Mouse (Mus musculus) midbrain, postnatal 0 days (tissue): Measurements from ENCODE around the gene Phactr2. TPM values are rescaled to one million over a fixed set of nuclear protein-coding genes. Genes with fewer than 3 reads are reported as not detected.

Source experiments
- ATAC-seq: fragments of 200-750 bp; cut with Nextera tagmentation; 2 replicates; pipeline ENCODE4 v1.8.0; 2017; ENCODE audit warnings: moderate number of reproducible peaks, mild to moderate bottlenecking, moderate TSS enrichment, moderate library complexity; ENCODE audit not compliant: low FRiP score
- DNase-seq: peaks from one replicate; pipeline ENCODE4 v3.0.0-alpha.2; 2015; ENCODE audit warnings: low spot score
- H3K27ac ChIP-seq: fragments of 300-500 bp; sonication (generic); 2 replicates; pipeline ENCODE4 v1.5.1; 2014; ENCODE audit warnings: low read depth, mild to moderate bottlenecking, low read length, mixed read lengths
- H3K27me3 ChIP-seq: fragments of 300-500 bp; sonication (generic); 2 replicates; pipeline ENCODE4 v1.6.1; 2014; ENCODE audit warnings: low read length, control low read depth, mixed read lengths; ENCODE audit not compliant: insufficient read depth
- H3K36me3 ChIP-seq: fragments of 300-500 bp; sonication (generic); 2 replicates; pipeline ENCODE4 v1.6.1; 2014; ENCODE audit warnings: low read length, control low read depth, mixed read lengths; ENCODE audit not compliant: insufficient read depth
- H3K4me1 ChIP-seq: fragments of 300-500 bp; sonication (generic); 2 replicates; pipeline ENCODE4 v1.6.1; 2014; ENCODE audit warnings: mild to moderate bottlenecking, control low read depth, antibody characterized with exemption, low read length, mixed read lengths; ENCODE audit not compliant: insufficient read depth
- H3K4me2 ChIP-seq: fragments of 300-500 bp; sonication (generic); 2 replicates; pipeline ENCODE4 v1.6.1; 2014; ENCODE audit warnings: low read depth, mild to moderate bottlenecking, low read length, mixed read lengths; ENCODE audit not compliant: poor library complexity, severe bottlenecking
- H3K4me3 ChIP-seq: fragments of 300-500 bp; sonication (generic); 2 replicates; pipeline ENCODE4 v1.5.1; 2014; ENCODE audit warnings: low read depth, mild to moderate bottlenecking, low read length, moderate library complexity
- H3K9ac ChIP-seq: fragments of 300-500 bp; sonication (generic); replicated peaks from 2 replicates; pipeline ENCODE4 v1.6.1; 2014; ENCODE audit warnings: mild to moderate bottlenecking, low read length, moderate library complexity, mixed read lengths; ENCODE audit not compliant: poor library complexity, severe bottlenecking
- H3K9me3 ChIP-seq: fragments of 300-500 bp; sonication (generic); 2 replicates; pipeline ENCODE4 v1.6.1; 2016; ENCODE audit warnings: low read length, control low read depth
- CTCF ChIP-seq: IDR thresholded peaks from 2 replicates; pipeline ENCODE4 v1.5.1; 2016; ENCODE audit warnings: antibody characterized with exemption, mild to moderate bottlenecking
- WGBS: fragments of 180-500 bp; shearing (Covaris S2); extraction: QIAGEN DNeasy Blood & Tissue Kit; methylation state at CpG from one replicate; pipeline ENCODE4 v1.1.7; 2014; 5-methylcytosine and 5-hydroxymethylcytosine counted together
- polyA plus RNA-seq: library from polyadenylated mRNA; unstranded; fragments of >200 nt; fragmentation: Nextera tagmentation; extraction: Ambion mirVana; gene quantifications from 2 replicates; pipeline ENCODE4 v1.2.1, GENCODE M21; 2015
- total RNA-seq: library from RNA; depleted of rRNA; stranded (reverse); fragments of >200 nt; gene quantifications from 2 replicates; pipeline ENCODE4 v1.2.3, GENCODE M21; 2014

Gene Phactr2
- total and polyA plus RNA-seq, 2 experiments from 2014 or later: 8.4 to 9.0 TPM

- H3K27ac ChIP-seq: no peak overlapping the region
These were observed 200.5 kb downstream of the Phactr2 start for GRCm38 (mm10) chr10:13273756-13274155.

GRCm38 (mm10) chr10:13271716-13272115 lies 202.5 kb downstream of the Phactr2 start:
- Histone ChIP-seq H3K27ac (no peak overlapping the region), H3K9me3 (no peaks in the 10 kb centered on the region), H3K4me2 (no peak overlapping the region), H3K9ac (no peak overlapping the region), H3K4me1 (no peaks in the 10 kb centered on the region), H3K4me3 (no peak overlapping the region), H3K36me3 (no peaks in the 10 kb centered on the region), H3K27me3 (no peaks in the 10 kb centered on the region)
- TF ChIP-seq CTCF: no peak
- 89% methylated on average over 8 of the region's 8 CpGs for WGBS
- DNase-seq (no peak), ATAC-seq (no peak)

More at GRCm38 (mm10) chr10:13273756-13274155, 200.5 kb downstream of the Phactr2 start:
- H3K4me1 ChIP-seq: no peaks in the 10 kb centered on the region
- H3K36me3 ChIP-seq: no peaks in the 10 kb centered on the region
- H3K9me3 ChIP-seq: no peaks in the 10 kb centered on the region
- no peak for ATAC-seq
- WGBS: 80% methylated on average over 1 of the region's 1 CpGs
- DNase-seq: no peak
- TF ChIP-seq CTCF: no peak
- no peak overlapping the region for H3K9ac ChIP-seq
- H3K4me2 ChIP-seq: no peak overlapping the region
- H3K4me3 ChIP-seq: no peak overlapping the region
- no peaks in the 10 kb centered on the region for H3K27me3 ChIP-seq

- no peaks in the 10 kb centered on the region for H3K36me3 ChIP-seq
- H3K27me3 ChIP-seq: no peaks in the 10 kb centered on the region
- no peak overlapping the region for H3K4me2 ChIP-seq
- H3K4me1 ChIP-seq: no peaks in the 10 kb centered on the region
- ATAC-seq (no peak), DNase-seq (no peak)
- no peak overlapping the region for H3K4me3 ChIP-seq
- WGBS: 78% methylated on average over 7 of the region's 7 CpGs
- H3K9me3 ChIP-seq: no peaks in the 10 kb centered on the region
- no peak overlapping the region for H3K9ac ChIP-seq
- H3K27ac ChIP-seq: no peak overlapping the region
- no peak for TF ChIP-seq CTCF
These were observed 203.1 kb downstream of the Phactr2 start for GRCm38 (mm10) chr10:13271099-13271498.

GRCm38 (mm10) chr10:13270270-13270669 lies 203.9 kb downstream of the Phactr2 start:
- Histone ChIP-seq H3K27ac (no peak overlapping the region), H3K36me3 (no peaks in the 10 kb centered on the region), H3K4me2 (no peak overlapping the region), H3K9ac (no peak overlapping the region), H3K4me3 (no peak overlapping the region), H3K4me1 (no peaks in the 10 kb centered on the region), H3K9me3 (no peaks in the 10 kb centered on the region), H3K27me3 (no peaks in the 10 kb centered on the region)
- DNase-seq (no peak), ATAC-seq (no peak)
- 92% methylated on average over 7 of the region's 7 CpGs for WGBS
- TF ChIP-seq CTCF: no peak

- Histone ChIP-seq H3K9me3 (no peaks in the 10 kb centered on the region), H3K4me1 (no peaks in the 10 kb centered on the region), H3K4me2 (no peak overlapping the region), H3K4me3 (no peak overlapping the region), H3K9ac (no peak overlapping the region), H3K27ac (no peak overlapping the region), H3K36me3 (no peaks in the 10 kb centered on the region), H3K27me3 (no peaks in the 10 kb centered on the region)
- 88% methylated on average over 3 of the region's 3 CpGs for WGBS
- DNase-seq (no peak), ATAC-seq (no peak)
- TF ChIP-seq CTCF: no peak
These were observed 215.0 kb downstream of the Phactr2 start for GRCm38 (mm10) chr10:13259251-13259650.

GRCm38 (mm10) chr10:13256196-13256595 lies 218.0 kb downstream of the Phactr2 start:
- H3K36me3 ChIP-seq: no peaks in the 10 kb centered on the region
- no peaks in the 10 kb centered on the region for H3K9me3 ChIP-seq
- ATAC-seq: no peak
- no peaks in the 10 kb centered on the region for H3K4me1 ChIP-seq
- 67% methylated on average over 7 of the region's 7 CpGs for WGBS
- TF ChIP-seq CTCF: no peak
- no peak for DNase-seq
- H3K27ac ChIP-seq: no peak overlapping the region
- H3K27me3 ChIP-seq: no peaks in the 10 kb centered on the region
- no peak overlapping the region for H3K4me3 ChIP-seq
- H3K4me2 ChIP-seq: no peak overlapping the region
- H3K9ac ChIP-seq: no peak overlapping the region
